Mouse (Mus musculus) adrenal gland, postnatal 4 days (tissue): ENCODE measurements around the gene Nek1. TPM values are rescaled to one million over a fixed set of nuclear protein-coding genes. Genes with fewer than 3 reads are reported as not detected.
A peak's percentile ranks its signal among the peaks of the same experiment; 100 is the strongest.

Experiments
- DNase-seq, 2 experiments: peaks; one replicate each; pipeline ENCODE4 v3.0.0; 2021 to 2022; ENCODE audit warnings: low spot score in 2 of 2, mixed read lengths in 2 of 2
- long read RNA-seq, 2 experiments: library from polyadenylated mRNA; stranded (forward); transcript quantifications; one replicate each; pipeline ENCODE4 v2.0.0; 2021
- total RNA-seq, 2 experiments: library from RNA; stranded (reverse); gene quantifications; 2 replicates each; pipeline ENCODE4 v1.2.3; 2021

Nek1 gene
- total RNA-seq: 10 to 100 TPM; 23.8 to 25.9 TPM
- long read RNA-seq, experiment 1, full-length matches to known transcripts: 1 of 3 reads
- long read RNA-seq, experiment 1, partial matches to known transcripts: 1 of 3 reads
- long read RNA-seq, experiment 1, other reads (novel, unspliced or antisense): 1 of 3 reads
- long read RNA-seq, experiment 2, partial matches to known transcripts: 3 of 6 reads
- long read RNA-seq, experiment 2, other reads (novel, unspliced or antisense): 2 of 6 reads

DNA sequence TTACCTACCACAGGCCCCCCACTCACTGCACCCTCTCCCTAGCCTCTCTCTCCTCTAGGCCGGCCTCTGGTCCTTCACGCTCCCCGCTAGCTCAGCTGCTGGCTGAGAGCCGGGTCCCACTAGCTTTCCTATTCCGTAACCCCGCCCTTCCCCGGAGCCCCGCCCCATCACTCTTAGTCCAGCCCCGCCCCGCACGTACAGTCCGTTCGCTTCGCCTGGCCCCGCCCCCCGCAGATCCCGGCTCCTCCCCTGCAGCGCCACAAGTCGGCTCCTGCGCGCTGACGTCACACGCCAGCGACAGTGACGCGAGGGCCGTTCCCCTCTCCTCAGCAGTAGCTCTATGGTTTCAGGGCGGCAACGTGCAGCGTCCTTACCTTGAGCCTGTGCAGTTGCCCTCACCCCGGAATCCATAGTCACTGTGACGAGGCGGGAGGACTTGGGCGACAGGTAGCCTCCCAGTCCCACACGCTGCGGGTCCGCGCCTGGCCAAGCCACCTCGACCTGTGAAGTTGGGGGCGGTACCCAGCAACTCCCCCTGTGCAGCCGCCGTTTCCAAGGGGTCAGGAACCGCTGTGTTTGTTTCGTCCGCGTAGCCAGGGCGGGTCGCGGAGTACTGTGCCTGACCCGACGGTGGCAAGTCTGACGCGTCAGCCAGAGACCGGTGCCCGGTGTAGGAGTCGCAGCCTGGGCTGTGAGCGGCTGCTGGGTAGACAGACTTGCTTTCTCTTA lies at the start of gene Nek1:
TSS of gene Nek1 (plus strand) at position 286 of the 729 bp plus-strand sequence.
- DNase-seq: peak; percentile 93 to 95

GRCm38 (mm10) chr8:60947503-60947902 lies 45.5 kb upstream of the Nek1 start:
- DNase-seq: no peak

GRCm38 (mm10) chr8:60949859-60950258 lies 43.1 kb upstream of the Nek1 start:
- DNase-seq: no peak

GRCm38 (mm10) chr8:60951271-60951670 lies 41.7 kb upstream of the Nek1 start:
- no peak for DNase-seq

DNA sequence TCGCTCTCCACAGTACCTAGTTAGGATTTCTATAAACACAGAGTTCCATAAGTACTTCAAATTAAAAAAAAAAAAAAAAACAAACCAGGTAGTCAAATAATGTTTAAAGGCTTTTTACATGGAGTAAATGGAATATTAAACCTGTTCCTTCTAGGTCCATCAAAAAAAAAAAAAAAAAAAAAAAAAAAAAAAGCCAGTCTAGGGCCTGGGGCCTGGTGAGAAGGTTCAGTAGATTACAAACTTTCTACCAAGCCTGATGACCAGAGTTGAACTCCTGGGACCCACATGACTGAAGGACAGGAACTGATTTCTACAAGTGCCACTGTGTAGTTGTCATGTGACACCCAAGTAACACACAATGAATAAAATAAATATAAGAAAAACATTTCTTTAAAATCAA lies 41.2 kb upstream of the Nek1 start:
- DNase-seq: no peak

- no peak for DNase-seq
Observed at GRCm38 (mm10) chr8:60952803-60953202, 40.2 kb upstream of the Nek1 start.

GRCm38 (mm10) chr8:60954281-60955014 lies 38.5 kb upstream of the Nek1 start:
- peak; percentile 13 to 49 for DNase-seq

DNA sequence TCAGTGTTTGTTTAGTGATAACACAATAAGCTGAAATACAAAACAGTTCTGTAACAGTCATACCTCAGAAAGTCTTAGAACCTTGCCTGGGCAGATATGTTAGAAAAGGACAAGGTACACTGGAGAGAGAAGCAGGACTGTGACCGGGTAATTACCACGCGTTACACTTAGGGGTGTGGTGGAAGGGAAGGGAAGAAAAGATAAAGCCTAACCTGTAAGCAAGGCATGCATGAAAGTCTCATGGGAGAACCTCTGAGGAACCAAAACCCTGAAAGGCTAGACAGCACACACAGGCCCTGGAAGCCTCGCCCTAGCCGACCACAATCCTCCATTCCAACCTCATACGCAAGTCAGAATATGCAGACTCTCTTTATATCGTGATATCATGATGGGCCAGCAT lies 36.1 kb upstream of the Nek1 start:
- DNase-seq: no peak

DNA sequence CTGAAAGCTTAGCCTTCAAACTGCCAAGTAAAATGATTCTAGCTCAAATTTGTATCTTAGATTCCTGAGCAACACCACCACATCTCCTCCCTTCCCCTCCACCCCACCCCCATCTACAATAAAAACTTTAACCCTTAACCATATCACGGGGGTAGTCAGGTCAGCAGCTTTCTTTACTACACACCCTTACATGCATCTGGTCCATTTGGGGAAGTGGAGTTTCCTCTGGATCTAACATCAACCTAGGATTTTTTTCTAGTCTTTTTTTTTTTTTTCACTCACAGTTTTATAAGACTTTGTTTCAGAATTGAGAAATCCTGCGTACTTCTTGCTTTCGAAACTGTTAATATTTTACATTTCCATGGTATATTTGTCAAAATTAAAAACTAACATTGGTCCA lies 30.2 kb upstream of the Nek1 start:
- DNase-seq: no peak

GRCm38 (mm10) chr8:60963931-60964330 lies 29.1 kb upstream of the Nek1 start:
- no peak for DNase-seq

DNA sequence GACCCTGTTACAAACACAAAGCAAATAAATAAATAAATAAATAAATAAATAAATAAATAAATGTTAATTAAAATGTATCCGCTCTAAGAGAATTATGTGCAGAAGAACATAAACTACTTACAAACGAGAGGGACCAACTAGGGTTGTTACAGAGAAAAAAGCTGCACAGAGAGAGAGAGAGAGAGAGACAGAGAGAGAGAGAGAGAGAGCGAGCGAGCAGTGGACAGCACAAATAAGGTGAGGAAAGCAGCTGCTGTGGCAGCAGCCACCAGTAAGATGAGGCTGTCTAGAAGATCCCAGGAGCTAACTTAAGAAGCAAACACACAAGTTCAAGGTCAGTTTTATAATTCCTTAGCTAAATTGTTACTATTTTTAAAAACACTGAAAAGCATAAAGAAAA lies 28.5 kb upstream of the Nek1 start:
- DNase-seq: no peak

DNA sequence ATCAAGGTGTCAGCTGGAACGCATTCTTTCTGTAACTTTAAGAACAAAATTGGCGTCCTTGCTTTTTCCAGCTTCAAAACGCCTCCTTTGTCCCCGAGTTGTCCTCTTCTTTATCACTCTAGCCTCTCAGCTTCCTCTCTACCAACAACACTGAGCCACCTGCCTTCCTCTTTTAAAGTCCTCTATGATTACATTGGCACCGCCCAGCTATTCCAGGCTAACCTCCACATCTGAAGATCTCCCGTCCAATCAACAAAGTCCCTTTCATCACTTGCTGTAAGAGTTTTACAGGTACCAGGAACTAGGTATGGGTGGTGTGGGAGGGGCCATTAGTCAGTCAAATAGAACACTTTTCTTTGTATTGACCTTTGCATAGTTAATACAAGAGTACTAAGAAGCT lies 27.7 kb upstream of the Nek1 start:
- no peak for DNase-seq

DNA sequence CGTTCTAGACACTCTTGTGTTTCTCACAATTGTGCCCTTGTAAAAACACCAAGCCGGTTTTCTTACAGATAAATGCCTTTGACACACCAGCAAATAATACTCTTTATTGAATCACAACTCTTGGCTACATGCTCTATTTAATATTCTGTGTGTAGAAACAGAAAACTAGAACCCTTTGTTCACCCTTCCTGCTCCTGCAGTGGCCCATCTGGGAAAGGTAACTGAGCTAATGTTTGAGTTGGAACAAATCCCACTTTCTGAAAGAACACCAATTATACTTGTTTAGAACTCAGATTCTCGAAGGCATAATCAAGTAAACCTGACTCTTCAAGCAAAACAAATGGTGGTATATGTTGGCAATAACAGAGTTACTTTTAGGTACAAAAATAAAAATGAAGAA lies 27.3 kb upstream of the Nek1 start:
- DNase-seq: no peak

DNA sequence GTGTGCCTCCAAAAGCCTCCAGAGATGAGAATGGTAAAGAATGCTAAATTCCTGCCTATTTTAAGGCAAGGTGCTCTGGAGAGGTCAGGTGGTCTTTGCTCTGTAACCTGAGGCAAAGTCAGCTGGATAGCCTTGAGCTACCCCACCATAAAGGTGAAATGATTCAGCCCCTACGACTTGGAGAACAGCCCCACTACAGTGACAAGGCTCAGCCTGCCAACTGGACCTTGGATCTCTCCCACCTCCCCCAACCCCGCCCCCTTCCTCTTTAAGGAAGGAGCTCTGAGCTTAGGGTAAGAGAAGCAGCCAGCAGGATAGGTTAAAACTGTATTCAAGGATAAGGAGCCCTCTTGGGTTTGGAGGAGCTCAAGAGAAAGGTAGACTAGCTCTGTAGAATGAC lies 23.9 kb upstream of the Nek1 start:
- no peak for DNase-seq

DNA sequence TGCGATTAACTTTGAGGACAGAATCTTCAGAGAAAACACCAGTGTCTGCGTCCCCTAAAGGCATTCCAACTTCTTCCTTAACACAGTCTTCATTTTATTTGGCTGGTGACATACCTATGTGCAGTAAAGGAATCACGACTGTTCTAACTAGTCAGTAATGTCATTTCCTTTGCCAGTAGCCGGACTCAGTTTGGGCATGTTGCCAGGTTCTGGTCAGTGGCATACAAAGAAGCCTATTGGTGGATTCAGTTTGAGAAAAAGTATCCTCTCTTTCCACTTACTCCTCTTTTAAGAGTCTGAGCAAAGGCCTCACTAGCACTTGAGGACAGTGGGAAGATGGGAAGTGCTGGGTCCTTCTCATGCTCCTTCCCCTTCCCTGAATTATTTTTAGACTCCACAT lies 21.2 kb upstream of the Nek1 start:
- no peak for DNase-seq

- DNase-seq: no peak
Observed at GRCm38 (mm10) chr8:60973448-60973847, 19.5 kb upstream of the Nek1 start.

GRCm38 (mm10) chr8:60974837-60975236 lies 18.2 kb upstream of the Nek1 start:
- DNase-seq: no peak

DNA sequence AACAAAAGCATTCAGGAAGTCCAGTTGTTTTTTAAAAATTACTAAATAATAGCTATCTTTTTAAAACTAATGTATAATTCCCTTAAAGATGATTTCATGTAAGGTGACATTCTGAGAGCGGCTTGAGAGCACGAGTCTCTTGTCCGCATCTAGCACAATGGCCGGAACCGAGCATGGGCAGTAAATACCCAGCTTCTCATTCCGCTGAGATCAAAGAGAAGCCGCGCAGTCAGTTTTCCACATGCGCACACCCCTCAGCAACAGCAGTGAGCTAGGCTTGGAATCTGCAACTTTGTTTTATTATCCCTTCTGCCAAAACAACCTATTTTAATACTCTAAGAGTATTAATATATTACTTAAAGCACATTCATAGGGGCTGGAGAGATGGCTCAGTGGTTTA lies 16.2 kb upstream of the Nek1 start:
- DNase-seq: no peak

GRCm38 (mm10) chr8:60978496-60978895 lies 14.5 kb upstream of the Nek1 start:
- no peak for DNase-seq

GRCm38 (mm10) chr8:60981388-60981787 lies 11.6 kb upstream of the Nek1 start:
- DNase-seq: no peak

GRCm38 (mm10) chr8:60982701-60983687 lies 10.0 kb upstream of the Nek1 start, which contains the start of gene Clcn3:
TSS of gene Clcn3 (minus strand) at chr8:60983300.
- DNase-seq: peak; percentile 88 to 90
